Mouse (Mus musculus): ENCODE data around the gene Pgm1.
A peak's percentile ranks its signal among the peaks of the same experiment; 100 is the strongest.

- TF ChIP-seq CTCF (IDR thresholded peaks at IDR 0.05; ENCODE audit: extremely low read depth, insufficient read depth, low read length) (peak; percentile 94), POLR2A (IDR thresholded peaks at IDR 0.05; ENCODE audit: extremely low read depth, insufficient read depth, low read length) (no peak)
Observed at GRCm38 (mm10) chr4:100028641-100029040, 99.4 kb downstream of the Pgm1 start.

Measured in cortical plate, adult 2 months (tissue).